Mouse (Mus musculus) left cerebral cortex, postnatal 36 days (tissue): ENCODE results near the gene Xrra1. TPM values are rescaled to one million over a fixed set of nuclear protein-coding genes. Genes with fewer than 3 reads are reported as not detected.

Experiments used
- total RNA-seq, 2 experiments: library from RNA; stranded (reverse); gene quantifications; 2 replicates each; pipeline ENCODE4 v1.2.3; 2021

Gene Xrra1
- total RNA-seq, 2 experiments from 2014 or later: 1.1 to 1.6 TPM

Other genes starting within 250 kb of the Xrra1 start
- 1 to 10 TPM; 3.2 to 4.2 TPM for gene Tpbgl, start 232.0 kb upstream of the Xrra1 start, total RNA-seq
- gene Slco2b1, start 147.8 kb upstream of the Xrra1 start, total RNA-seq: 10 to 100 TPM; 11.7 to 14.2 TPM
- not detected for gene Olfr520, start 128.8 kb upstream of the Xrra1 start, total RNA-seq
- gene Olfr521, start 95.6 kb upstream of the Xrra1 start, total RNA-seq: not detected
- gene Neu3, start 30.7 kb upstream of the Xrra1 start, total RNA-seq: 1 to 10 TPM; 2.4 to 3.6 TPM
- gene Spcs2, start 4.3 kb downstream of the Xrra1 start, total RNA-seq: 10 to 100 TPM; 85.6 to 90.2 TPM
- gene Rnf169, start 121.3 kb downstream of the Xrra1 start, total RNA-seq: 10 to 100 TPM; 49.1 to 49.3 TPM
- gene Chrdl2, start 147.1 kb downstream of the Xrra1 start, total RNA-seq: under 1 TPM in 1 of 2 experiments, not detected in 1; 0.70 TPM